Mouse (Mus musculus) mouse trophoblast stem cell (cell line): ENCODE data around the gene Hist1h2ab.
"Not testable (repeated sequence)": the region's sequence is repeated elsewhere in the genome, so short reads cannot be mapped to it uniquely, and the experiment has no call there.

ENCODE experiments used
- in situ Hi-C, 2 experiments: fragments of 300-500 bp; cut with MseI, MboI; formaldehyde crosslinking; loops; 2 replicates in 1 of 2; 3 replicates in 1 of 2; pipeline ENCODE4 v1.15.1; 2025

Gene Hist1h2ab

GRCm38 (mm10) chr13:23737091-23737490 lies 13.8 kb upstream of the Hist1h2ab start:
- in situ Hi-C loops, result loop anchor here in 1 of 2 experiments (5.0 kb wide), 1 partner anchor 35 kb away; no protein-coding TSS in a partner anchor

- in situ Hi-C loops, result loop anchor here in 1 of 2 experiments (5.0 kb wide), 1 partner anchor 36 kb away; no protein-coding TSS in a partner anchor
These were observed 12.9 kb upstream of the Hist1h2ab start for GRCm38 (mm10) chr13:23738041-23738440.

GRCm38 (mm10) chr13:23738677-23739068 lies 12.3 kb upstream of the Hist1h2ab start, which contains the start of gene Hist1h1c:
Gene Hist1h1c, plus strand, starts transcription at chr13:23738808.
- in situ Hi-C loops, result loop anchor here in 1 of 2 experiments (5.0 kb wide), 1 partner anchor 36 kb away; no protein-coding TSS in a partner anchor

- in situ Hi-C loops, result loop anchor here in 1 of 2 experiments (5.0 kb wide), 1 partner anchor 37 kb away; no protein-coding TSS in a partner anchor
These were observed 11.6 kb upstream of the Hist1h2ab start for GRCm38 (mm10) chr13:23739069-23739921.

- in situ Hi-C loops, result loop anchor here in 1 of 2 experiments (5.0 kb wide), 1 partner anchor 38 kb away; no protein-coding TSS in a partner anchor
These were observed 11.0 kb upstream of the Hist1h2ab start for GRCm38 (mm10) chr13:23739922-23740252.

- in situ Hi-C loops, result no loop called here
These were observed 10.6 kb upstream of the Hist1h2ab start for GRCm38 (mm10) chr13:23740256-23740840.

GRCm38 (mm10) chr13:23740910-23741309 lies 10.0 kb upstream of the Hist1h2ab start:
- in situ Hi-C loops, result no loop called here

GRCm38 (mm10) chr13:23742007-23742406 lies 8.9 kb upstream of the Hist1h2ab start:
- in situ Hi-C loops, result no loop called here

GRCm38 (mm10) chr13:23743215-23743614 lies 7.7 kb upstream of the Hist1h2ab start:
- in situ Hi-C loops, result no loop called here

GRCm38 (mm10) chr13:23743963-23744362 lies 7.0 kb upstream of the Hist1h2ab start:
- in situ Hi-C loops, result no loop called here

GRCm38 (mm10) chr13:23744421-23745380 lies 6.2 kb upstream of the Hist1h2ab start:
- in situ Hi-C loops, result no loop called here

GRCm38 (mm10) chr13:23745381-23746161 lies 5.4 kb upstream of the Hist1h2ab start, which contains the start of gene Hist1h3c:
Gene Hist1h3c, minus strand, starts transcription at chr13:23745602.
- in situ Hi-C loops, result no loop called here

- in situ Hi-C loops, result not testable (repeated sequence)
These were observed 4.5 kb upstream of the Hist1h2ab start, which contains the start of gene Hist1h2bb for GRCm38 (mm10) chr13:23746201-23747080. Gene Hist1h2bb, plus strand, starts transcription at chr13:23746734.

- in situ Hi-C loops, result no loop called here
These were observed 3.6 kb upstream of the Hist1h2ab start for GRCm38 (mm10) chr13:23747081-23747891.

- in situ Hi-C loops, result no loop called here
These were observed 3.0 kb upstream of the Hist1h2ab start for GRCm38 (mm10) chr13:23747892-23748288.

GRCm38 (mm10) chr13:23749563-23750121 lies 1.3 kb upstream of the Hist1h2ab start:
- in situ Hi-C loops, result no loop called here

GRCm38 (mm10) chr13:23751478-23751956 lies 591 bp downstream of the Hist1h2ab start:
- in situ Hi-C loops, result no loop called here
